Mouse (Mus musculus) cerebral cortex, adult 2 months (tissue): ENCODE results near the gene Hoxa13.

Source experiments
- WGBS: fragments of 180-500 bp; shearing (Covaris S2); methylation state at CpG from one replicate; pipeline ENCODE4 v1.1.7; 2018; 5-methylcytosine and 5-hydroxymethylcytosine counted together

Gene Hoxa13

GRCm38 (mm10) chr6:52251177-52251879 lies 9.4 kb downstream of the Hoxa13 start:
- WGBS: 13% methylated on average over 7 of the region's 7 CpGs

GRCm38 (mm10) chr6:52249826-52250225 lies 10.9 kb downstream of the Hoxa13 start:
- WGBS: 4% methylated on average over 4 of the region's 4 CpGs

GRCm38 (mm10) chr6:52249415-52249738 lies 11.3 kb downstream of the Hoxa13 start:
- WGBS: 3% methylated on average over 16 of the region's 16 CpGs

GRCm38 (mm10) chr6:52248638-52249414 lies 11.9 kb downstream of the Hoxa13 start:
- WGBS: 2% methylated on average over 27 of the region's 27 CpGs

GRCm38 (mm10) chr6:52247766-52248637 lies 12.7 kb downstream of the Hoxa13 start:
- 3% methylated on average over 23 of the region's 23 CpGs for WGBS

GRCm38 (mm10) chr6:52246916-52247315 lies 13.8 kb downstream of the Hoxa13 start:
- 3% methylated on average over 3 of the region's 3 CpGs for WGBS

GRCm38 (mm10) chr6:52246403-52246803 lies 14.3 kb downstream of the Hoxa13 start:
- 2% methylated on average over 26 of the region's 26 CpGs for WGBS

GRCm38 (mm10) chr6:52245757-52246142 lies 14.9 kb downstream of the Hoxa13 start, which contains the start of gene Hoxa11:
Gene Hoxa11 (minus strand): TSS chr6:52245810.
- 4% methylated on average over 20 of the region's 20 CpGs for WGBS

GRCm38 (mm10) chr6:52245040-52245756 lies 15.5 kb downstream of the Hoxa13 start:
- WGBS: 2% methylated on average over 71 of the region's 71 CpGs

- WGBS: 4% methylated on average over 23 of the region's 23 CpGs
Measured at GRCm38 (mm10) chr6:52244471-52245039, 16.1 kb downstream of the Hoxa13 start.

- WGBS: 3% methylated on average over 12 of the region's 12 CpGs
Measured at GRCm38 (mm10) chr6:52243681-52244121, 17.0 kb downstream of the Hoxa13 start.

- 5% methylated on average over 4 of the region's 4 CpGs for WGBS
Measured at GRCm38 (mm10) chr6:52242801-52243332, 17.8 kb downstream of the Hoxa13 start.

- WGBS: 9% methylated on average over 9 of the region's 9 CpGs
Measured at GRCm38 (mm10) chr6:52241001-52241621, 19.6 kb downstream of the Hoxa13 start.

GRCm38 (mm10) chr6:52240389-52241000 lies 20.2 kb downstream of the Hoxa13 start, which contains the start of gene Hoxa10:
Gene Hoxa10 (minus strand): TSS chr6:52240854.
- WGBS: 2% methylated on average over 35 of the region's 35 CpGs

GRCm38 (mm10) chr6:52239625-52240388 lies 20.9 kb downstream of the Hoxa13 start:
- 3% methylated on average over 30 of the region's 30 CpGs for WGBS

GRCm38 (mm10) chr6:52238976-52239375 lies 21.7 kb downstream of the Hoxa13 start:
- 6% methylated on average over 7 of the region's 7 CpGs for WGBS

GRCm38 (mm10) chr6:52238155-52238545 lies 22.5 kb downstream of the Hoxa13 start:
- WGBS: 9% methylated on average over 7 of the region's 7 CpGs

GRCm38 (mm10) chr6:52237346-52238154 lies 23.1 kb downstream of the Hoxa13 start:
- WGBS: 11% methylated on average over 10 of the region's 10 CpGs
